Mouse (Mus musculus) brain, embryonic 18.5 days (tissue): ENCODE data around the gene Jund.

ENCODE experiments used
- DNase-seq: peaks from one replicate; pipeline ENCODE4 v3.0.0-alpha.2; 2012; ENCODE audit warnings: low read depth, low spot score

Jund gene

GRCm38 (mm10) chr8:70699834-70700554, 1.2 kb downstream of the Jund start:
- no peak for DNase-seq

- DNase-seq: peak; percentile 82
These were observed 1.8 kb downstream of the Jund start for GRCm38 (mm10) chr8:70700555-70700922.

GRCm38 (mm10) chr8:70701048-70701981, 2.6 kb downstream of the Jund start:
- no peak for DNase-seq

GRCm38 (mm10) chr8:70701982-70702841, 3.5 kb downstream of the Jund start:
- DNase-seq: no peak

- no peak for DNase-seq
These were observed 4.1 kb downstream of the Jund start for GRCm38 (mm10) chr8:70702842-70703182.

- no peak for DNase-seq
These were observed 4.5 kb downstream of the Jund start, which contains the start of gene Iqcn for GRCm38 (mm10) chr8:70703287-70703686. Iqcn (plus strand) TSS chr8:70703457.

GRCm38 (mm10) chr8:70708281-70708680, 9.5 kb downstream of the Jund start:
- DNase-seq: no peak

- DNase-seq: no peak
These were observed 11.0 kb downstream of the Jund start for GRCm38 (mm10) chr8:70709794-70710193.

GRCm38 (mm10) chr8:70710296-70710695, 11.5 kb downstream of the Jund start:
- DNase-seq: no peak

GRCm38 (mm10) chr8:70711041-70711440, 12.3 kb downstream of the Jund start:
- DNase-seq: no peak

- no peak for DNase-seq
These were observed 15.2 kb downstream of the Jund start for GRCm38 (mm10) chr8:70713991-70714390.

GRCm38 (mm10) chr8:70715086-70715485, 16.3 kb downstream of the Jund start:
- no peak for DNase-seq

GRCm38 (mm10) chr8:70716521-70717400, 18.0 kb downstream of the Jund start:
- DNase-seq: no peak

- no peak for DNase-seq
These were observed 19.5 kb downstream of the Jund start, which contains the start of gene Gm3336 for GRCm38 (mm10) chr8:70718297-70718696. Gm3336 (plus strand) TSS chr8:70718543.

- no peak for DNase-seq
These were observed 21.1 kb downstream of the Jund start for GRCm38 (mm10) chr8:70719796-70720270.

- DNase-seq: no peak
These were observed 22.0 kb downstream of the Jund start for GRCm38 (mm10) chr8:70720739-70721138.

- DNase-seq: no peak
These were observed 22.9 kb downstream of the Jund start for GRCm38 (mm10) chr8:70721601-70722000.

GRCm38 (mm10) chr8:70723486-70724210, 24.9 kb downstream of the Jund start, which contains the start of gene Pde4c:
Pde4c (plus strand) TSS chr8:70723720.
- no peak for DNase-seq

GRCm38 (mm10) chr8:70724216-70724615, 25.5 kb downstream of the Jund start:
- no peak for DNase-seq
